Mouse (Mus musculus) E14TG2a.4 (cell line): ENCODE measurements at regions not wholly inside any gene's neighbourhood (a gene's known extent, or its start where the extent isn't known, plus 50 kb on each side); places are given as distances from the start of the nearest gene placed in this dataset.

Experiments
- CTCF ChIP-seq: conservative IDR thresholded peaks from 2 replicates; pipeline ENCODE4 v1.5.1; 2014; ENCODE audit warnings: low read length
- NANOG ChIP-seq: IDR thresholded peaks from 2 replicates; pipeline ENCODE4 v1.6.1; 2014; ENCODE audit warnings: borderline replicate concordance, low read length, mixed read lengths
- POU5F1 ChIP-seq: IDR thresholded peaks from 2 replicates; pipeline ENCODE4 v1.6.1; 2014; ENCODE audit warnings: low read length, borderline replicate concordance

GRCm38 (mm10) chr7:95262942-95263341, 908.1 kb upstream of the Tenm4 start:
- TF ChIP-seq NANOG (no peak), CTCF (no peak), POU5F1 (no peak)
